Mouse (Mus musculus): ENCODE results near the gene Slc23a2.

Gene Slc23a2

GRCm38 (mm10) chr2:132049491-132049890 is 95.4 kb downstream of the Slc23a2 start:
- DNase-seq (ENCODE audit: inconsistent ontology term): no peak

- DNase-seq (ENCODE audit: inconsistent ontology term): no peak
Measured at GRCm38 (mm10) chr2:132048143-132048772, 96.7 kb downstream of the Slc23a2 start.

- DNase-seq (ENCODE audit: inconsistent ontology term): no peak
Measured at GRCm38 (mm10) chr2:132047364-132047763, 97.5 kb downstream of the Slc23a2 start.

- no peak for DNase-seq (ENCODE audit: inconsistent ontology term)
Measured at GRCm38 (mm10) chr2:132046659-132047058, 98.2 kb downstream of the Slc23a2 start.

- DNase-seq (ENCODE audit: inconsistent ontology term): no peak
Measured at GRCm38 (mm10) chr2:132044320-132045274, 100.3 kb downstream of the Slc23a2 start.

- peak; percentile 38 for DNase-seq (ENCODE audit: inconsistent ontology term)
Measured at GRCm38 (mm10) chr2:132043101-132043621, 101.7 kb downstream of the Slc23a2 start.

GRCm38 (mm10) chr2:132039894-132040293 is 105.0 kb downstream of the Slc23a2 start:
- DNase-seq (ENCODE audit: inconsistent ontology term): no peak

GRCm38 (mm10) chr2:132036326-132036725 is 108.6 kb downstream of the Slc23a2 start:
- no peak for DNase-seq (ENCODE audit: inconsistent ontology term)

- no peak for DNase-seq (ENCODE audit: inconsistent ontology term)
Measured at GRCm38 (mm10) chr2:132035470-132035835, 109.5 kb downstream of the Slc23a2 start.

- DNase-seq (ENCODE audit: inconsistent ontology term): no peak
Measured at GRCm38 (mm10) chr2:132034590-132035469, 110.1 kb downstream of the Slc23a2 start.

- no peak for DNase-seq (ENCODE audit: inconsistent ontology term)
Measured at GRCm38 (mm10) chr2:132031364-132032095, 113.4 kb downstream of the Slc23a2 start.

- peak; percentile 62 for DNase-seq (ENCODE audit: inconsistent ontology term)
Measured at GRCm38 (mm10) chr2:132030418-132031363, 114.2 kb downstream of the Slc23a2 start.

- DNase-seq (ENCODE audit: inconsistent ontology term): peak; percentile 93
Measured at GRCm38 (mm10) chr2:132029646-132030417, 115.1 kb downstream of the Slc23a2 start, which contains the start of gene Rassf2. Gene Rassf2 (minus strand): TSS chr2:132030258.

- DNase-seq (ENCODE audit: inconsistent ontology term): peak; percentile 45
Measured at GRCm38 (mm10) chr2:132028894-132029605, 115.9 kb downstream of the Slc23a2 start.

- no peak for DNase-seq (ENCODE audit: inconsistent ontology term)
Measured at GRCm38 (mm10) chr2:132028107-132028506, 116.8 kb downstream of the Slc23a2 start.

GRCm38 (mm10) chr2:132027366-132027765 is 117.5 kb downstream of the Slc23a2 start:
- DNase-seq (ENCODE audit: inconsistent ontology term): no peak

GRCm38 (mm10) chr2:132024028-132024427 is 120.9 kb downstream of the Slc23a2 start:
- no peak for DNase-seq (ENCODE audit: inconsistent ontology term)

GRCm38 (mm10) chr2:132022621-132023020 is 122.3 kb downstream of the Slc23a2 start:
- no peak for DNase-seq (ENCODE audit: inconsistent ontology term)

All from Muller cell, postnatal 12 days (primary cell).